Mouse (Mus musculus): ENCODE measurements around the gene Usp29.

DNA sequence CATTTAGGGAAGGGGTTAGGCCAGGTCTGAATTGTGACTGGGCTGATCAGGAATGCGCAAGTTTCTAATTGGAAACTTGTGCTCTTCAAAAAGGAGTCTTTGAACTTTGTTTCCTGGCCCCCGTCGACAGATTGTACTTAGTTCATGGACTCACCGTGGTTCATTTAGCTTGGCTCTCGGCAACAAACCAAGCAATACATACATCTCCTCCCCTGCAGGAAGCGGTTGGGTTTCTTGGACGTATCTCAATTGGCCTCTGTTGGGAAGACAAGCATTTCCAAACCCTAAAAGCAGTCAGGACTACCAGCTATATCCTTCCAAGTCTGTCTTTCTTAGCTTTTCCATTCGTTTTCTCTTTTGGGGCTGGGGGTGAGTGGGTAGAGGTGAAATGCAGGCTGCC, 84.6 kb downstream of the Usp29 start:
- TF ChIP-seq CTCF (conservative IDR thresholded peaks at IDR 0.05; ENCODE audit: low read length), result no peak
- no peak for TF ChIP-seq NANOG (IDR thresholded peaks at IDR 0.05; ENCODE audit: borderline replicate concordance, low read length)
- TF ChIP-seq POU5F1 (IDR thresholded peaks at IDR 0.05; ENCODE audit: borderline replicate concordance, low read length), result no peak
